Mouse (Mus musculus) inflammation-experienced regulatory T-cells, adult 6 months (primary cell): Measurements from ENCODE around the gene Rpp38. TPM values are rescaled to one million over a fixed set of nuclear protein-coding genes. Genes with fewer than 3 reads are reported as not detected.

Source experiments
- ATAC-seq: one replicate; pipeline ENCODE4 v1.8.0; 2017
- polyA plus RNA-seq, 3 experiments: library from polyadenylated mRNA; unstranded; fragments of 100-300 nt; shearing (Covaris generic); gene quantifications; one replicate each; pipeline ENCODE4 v1.2.1; 2017

Gene Rpp38
- polyA plus RNA-seq, 3 experiments from 2014 or later, result 12.1 to 27.4 (median 20.1) TPM

GRCm38 (mm10) chr2:3285181-3285530 is 47.3 kb downstream of the Rpp38 start:
- peak; percentile 11 for ATAC-seq

GRCm38 (mm10) chr2:3284473-3285180 is 47.8 kb downstream of the Rpp38 start:
- ATAC-seq, result peak; percentile 22

- peak; percentile 87 for ATAC-seq
Observed at GRCm38 (mm10) chr2:3283602-3284472, 48.6 kb downstream of the Rpp38 start, which contains the start of gene Nmt2. Nmt2 (plus strand) TSS chr2:3284212.

- peak; percentile 7 for ATAC-seq
Observed at GRCm38 (mm10) chr2:3282866-3283601, 49.4 kb downstream of the Rpp38 start.

- no peak for ATAC-seq
Observed at GRCm38 (mm10) chr2:3281311-3281710, 51.1 kb downstream of the Rpp38 start.

Other genes starting within 250 kb of the Rpp38 start
- gene Fam171a1, start 218.4 kb downstream of the Rpp38 start, polyA plus RNA-seq, result not detected
- 10 to 100 TPM; 41.4 to 64.9 (median 64.0) TPM for gene Nmt2, start 48.4 kb downstream of the Rpp38 start, polyA plus RNA-seq
- not detected for gene Acbd7, start 3.5 kb upstream of the Rpp38 start, polyA plus RNA-seq
- not detected for gene Olah, start 64.6 kb upstream of the Rpp38 start, polyA plus RNA-seq
- gene Meig1, start 90.0 kb upstream of the Rpp38 start, polyA plus RNA-seq, result not detected
- gene Dclre1c, start 91.5 kb upstream of the Rpp38 start, polyA plus RNA-seq, result 10 to 100 TPM; 16.6 to 18.9 (median 17.0) TPM
- gene Suv39h2, start 142.4 kb upstream of the Rpp38 start, polyA plus RNA-seq, result under 1 TPM; 0.25 to 0.88 (median 0.66) TPM
- gene Gm45902, start 180.1 kb upstream of the Rpp38 start, polyA plus RNA-seq, result 1 to 10 TPM; 2.9 to 4.5 (median 4.0) TPM
- 100 to 1,000 TPM; 104 to 113 (median 106) TPM for gene Hspa14, start 180.2 kb upstream of the Rpp38 start, polyA plus RNA-seq
- under 1 TPM; 0.43 to 0.85 (median 0.61) TPM for gene Cdnf, start 180.4 kb upstream of the Rpp38 start, polyA plus RNA-seq
- gene Fam107b, start 237.8 kb upstream of the Rpp38 start, polyA plus RNA-seq, result 100 to 1,000 TPM; 193 to 316 (median 202) TPM